Mouse (Mus musculus) forebrain, embryonic 13.5 days (tissue): ENCODE results near the gene Dpagt1. TPM values are rescaled to one million over a fixed set of nuclear protein-coding genes. Genes with fewer than 3 reads are reported as not detected.
"Not testable (repeated sequence)": the region's sequence is repeated elsewhere in the genome, so short reads cannot be mapped to it uniquely, and the experiment has no call there.

Experiments
- ATAC-seq: fragments of 200-750 bp; cut with Nextera tagmentation; 2 replicates; pipeline ENCODE4 v1.8.0; 2017
- H3K27ac ChIP-seq: fragments of 300-500 bp; sonication (generic); 2 replicates; pipeline ENCODE4 v1.5.1; 2015; ENCODE audit warnings: inconsistent platforms, mild to moderate bottlenecking, moderate library complexity
- H3K27me3 ChIP-seq: fragments of 300-500 bp; sonication (generic); 2 replicates; pipeline ENCODE4 v1.6.1; 2015; ENCODE audit warnings: mild to moderate bottlenecking, inconsistent platforms
- H3K36me3 ChIP-seq: fragments of 300-500 bp; sonication (generic); 2 replicates; pipeline ENCODE4 v1.6.1; 2015; ENCODE audit warnings: mild to moderate bottlenecking, inconsistent platforms; ENCODE audit not compliant: poor library complexity, severe bottlenecking
- H3K4me1 ChIP-seq: fragments of 300-500 bp; sonication (generic); 2 replicates; pipeline ENCODE4 v1.6.1; 2015; ENCODE audit warnings: inconsistent platforms
- H3K4me2 ChIP-seq: fragments of 300-500 bp; sonication (generic); 2 replicates; pipeline ENCODE4 v1.6.1; 2015; ENCODE audit warnings: inconsistent platforms, mild to moderate bottlenecking, moderate library complexity
- H3K4me3 ChIP-seq: fragments of 300-500 bp; sonication (generic); 2 replicates; pipeline ENCODE4 v1.5.1; 2015; ENCODE audit warnings: mild to moderate bottlenecking, inconsistent platforms
- H3K9ac ChIP-seq: fragments of 300-500 bp; sonication (generic); 2 replicates; pipeline ENCODE4 v1.6.1; 2015; ENCODE audit warnings: mild to moderate bottlenecking, inconsistent platforms
- H3K9me3 ChIP-seq: fragments of 300-500 bp; sonication (generic); replicated peaks from 2 replicates; pipeline ENCODE4 v1.6.1; 2016; ENCODE audit warnings: inconsistent platforms
- WGBS: fragments of 180-500 bp; shearing (Covaris S2); methylation state at CpG from one replicate; pipeline ENCODE4 v1.1.7; 2015; 5-methylcytosine and 5-hydroxymethylcytosine counted together
- polyA plus RNA-seq: library from polyadenylated mRNA; unstranded; fragments of >200 nt; fragmentation: Nextera tagmentation; extraction: Ambion mirVana; gene quantifications from 2 replicates; pipeline ENCODE4 v1.2.1, GENCODE M21; 2015

Dpagt1 gene
- polyA plus RNA-seq, 1 experiment from 2014 or later, result 36.8 TPM

GRCm38 (mm10) chr9:44319887-44320798 is 5.7 kb upstream of the Dpagt1 start, which contains the start of gene C2cd2l:
Gene C2cd2l, minus strand, starts transcription at chr9:44320285.
- Histone ChIP-seq H3K4me2 (peak within 1 kb of the TSS; percentile 97), H3K36me3 (peaks cover 20% of the 10 kb centered on the region), H3K9ac (peak within 1 kb of the TSS; percentile 93), H3K4me1 (peaks cover 29% of the 10 kb centered on the region), H3K27ac (peak within 1 kb of the TSS; percentile 68), H3K27me3 (no peaks in the 10 kb centered on the region), H3K9me3 (no peaks in the 10 kb centered on the region), H3K4me3 (peak within 1 kb of the TSS; percentile 97)
- 0% methylated on average over 59 of the region's 67 CpGs for WGBS
- ATAC-seq, result peak; percentile 100

GRCm38 (mm10) chr9:44320799-44321133 is 5.1 kb upstream of the Dpagt1 start:
- Histone ChIP-seq H3K27ac (peak overlapping the region; percentile 59), H3K4me2 (peak overlapping the region; percentile 97), H3K9me3 (no peaks in the 10 kb centered on the region), H3K4me3 (peak overlapping the region; percentile 97), H3K27me3 (no peaks in the 10 kb centered on the region), H3K9ac (peak overlapping the region; percentile 93), H3K36me3 (peaks cover 14% of the 10 kb centered on the region), H3K4me1 (peaks cover 32% of the 10 kb centered on the region)
- ATAC-seq, result peak; percentile 17
- WGBS, result 19% methylated on average over 6 of the region's 6 CpGs

GRCm38 (mm10) chr9:44323656-44324055 is 2.2 kb upstream of the Dpagt1 start:
- H3K27me3 ChIP-seq, H3K9ac ChIP-seq, H3K4me2 ChIP-seq, H3K9me3 ChIP-seq, ATAC-seq, H3K27ac ChIP-seq, H3K36me3 ChIP-seq, H3K4me3 ChIP-seq: not testable (repeated sequence)
- WGBS, result 80% methylated on average over 4 of the region's 4 CpGs
- peaks cover 37% of the 10 kb centered on the region for H3K4me1 ChIP-seq

DNA sequence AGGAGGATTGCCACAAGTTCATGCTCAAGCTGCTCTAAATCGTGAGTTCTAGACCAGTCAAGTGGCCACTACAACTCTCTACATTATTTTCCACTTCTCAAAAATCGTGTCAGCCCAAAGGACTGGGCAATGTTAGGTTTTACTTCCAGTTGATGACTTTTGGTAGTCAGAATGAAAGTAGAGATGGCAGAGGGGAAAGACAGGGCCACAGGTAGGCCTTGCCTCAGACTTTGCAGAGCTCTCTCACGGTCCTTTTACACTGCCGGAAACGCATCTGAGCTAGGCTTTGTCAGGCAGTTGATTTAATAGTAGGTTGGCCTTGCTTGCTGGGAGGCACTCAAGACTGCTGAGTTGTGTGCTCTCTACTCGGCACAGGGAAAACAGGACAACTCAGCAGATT is 1.7 kb upstream of the Dpagt1 start:
- Histone ChIP-seq H3K4me3 (no peak overlapping the region), H3K27me3 (no peaks in the 10 kb centered on the region), H3K4me1 (peaks cover 32% of the 10 kb centered on the region), H3K9ac (no peak overlapping the region), H3K36me3 (peaks cover 6% of the 10 kb centered on the region; the same call in 1 of the 2 replicates), H3K27ac (no peak overlapping the region), H3K4me2 (no peak overlapping the region), H3K9me3 (no peaks in the 10 kb centered on the region)
- no peak for ATAC-seq
- WGBS, result 86% methylated on average over 6 of the region's 6 CpGs

- H3K9me3 ChIP-seq, H3K27me3 ChIP-seq, H3K9ac ChIP-seq, ATAC-seq: not testable (repeated sequence)
- peak overlapping the region; percentile 83; the same call in 1 of the 2 replicates for H3K27ac ChIP-seq
- peaks cover 16% of the 10 kb centered on the region for H3K36me3 ChIP-seq
- peak overlapping the region; percentile 67 for H3K4me2 ChIP-seq
- peak overlapping the region; percentile 83; the same call in 1 of the 2 replicates for H3K4me3 ChIP-seq
- 65% methylated on average over 7 of the region's 8 CpGs for WGBS
- H3K4me1 ChIP-seq, result peaks cover 27% of the 10 kb centered on the region
These were observed 619 bp upstream of the Dpagt1 start for GRCm38 (mm10) chr9:44325032-44325767.

DNA sequence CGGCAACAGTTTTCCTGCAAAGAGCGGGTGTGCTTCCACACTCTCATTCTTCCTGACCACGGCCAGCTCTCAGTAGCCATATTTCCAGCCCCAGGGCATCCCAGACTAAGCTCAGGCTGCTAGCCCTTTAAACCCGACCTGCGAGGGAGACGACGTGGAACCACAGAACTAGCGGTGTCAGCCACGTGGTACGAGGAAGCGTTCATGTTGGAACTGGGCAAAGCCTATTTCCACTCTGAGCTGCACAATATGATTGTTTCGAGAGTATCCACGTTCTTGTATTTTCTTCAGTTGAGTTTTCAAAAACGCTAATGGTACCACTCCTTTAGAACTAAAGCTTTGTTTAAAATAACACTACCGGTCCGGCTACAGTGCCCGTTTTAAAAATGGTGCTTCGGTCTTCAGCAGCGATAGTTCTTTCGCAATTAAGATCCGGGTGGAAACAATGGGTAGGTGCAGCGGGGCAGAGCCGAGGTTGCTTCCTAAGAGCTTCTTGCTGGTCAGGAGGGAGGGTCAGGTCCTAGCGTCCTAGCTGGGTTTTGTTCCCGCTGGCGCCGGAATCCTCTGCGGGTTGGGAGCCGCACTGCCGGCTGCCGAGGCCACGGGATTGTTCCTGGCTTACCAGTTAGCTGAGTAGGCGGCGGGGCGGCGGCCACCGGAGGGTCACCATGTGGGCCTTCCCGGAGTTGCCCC is 698 bp downstream of the Dpagt1 start:
- Histone ChIP-seq H3K27me3 (no peaks in the 10 kb centered on the region), H3K27ac (peak overlapping the region; percentile 83), H3K9ac (peak overlapping the region; percentile 86), H3K36me3 (peaks cover 29% of the 10 kb centered on the region), H3K4me1 (peaks cover 20% of the 10 kb centered on the region), H3K4me3 (peak overlapping the region; percentile 83), H3K4me2 (peak overlapping the region; percentile 67), H3K9me3 (no peaks in the 10 kb centered on the region)
- under 1% methylated on average over 38 of the region's 38 CpGs for WGBS
- peak; percentile 97 for ATAC-seq

DNA sequence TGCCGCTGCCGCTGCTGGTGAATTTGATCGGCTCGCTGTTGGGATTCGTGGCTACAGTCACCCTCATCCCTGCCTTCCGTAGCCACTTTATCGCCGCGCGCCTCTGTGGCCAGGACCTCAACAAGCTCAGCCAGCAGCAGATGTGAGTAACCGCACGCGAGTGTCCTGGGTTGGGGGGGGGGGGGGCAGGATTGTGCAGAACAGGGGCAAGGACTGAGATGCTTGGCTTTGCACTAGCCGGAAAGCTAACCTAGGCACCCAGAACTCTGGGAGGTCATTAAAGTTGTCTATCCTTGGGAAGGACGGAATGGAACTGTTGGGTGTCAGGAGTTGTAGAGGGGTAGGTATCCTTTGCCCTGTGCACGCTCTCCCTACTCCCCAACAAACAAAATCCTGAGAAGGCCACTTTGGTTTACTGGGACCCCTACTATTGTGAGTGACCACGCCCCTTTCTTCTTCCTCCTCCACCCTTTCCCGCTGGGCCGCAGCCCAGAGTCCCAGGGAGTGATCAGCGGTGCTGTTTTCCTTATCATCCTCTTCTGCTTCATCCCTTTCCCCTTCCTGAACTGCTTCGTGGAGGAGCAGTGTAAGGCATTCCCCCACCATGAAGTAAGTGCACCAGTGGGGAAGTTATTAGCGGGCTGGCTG is 1.4 kb downstream of the Dpagt1 start:
- ATAC-seq, result peak; percentile 43; the same call in 1 of the 2 replicates
- Histone ChIP-seq H3K9ac (peak overlapping the region; percentile 86), H3K4me3 (peak overlapping the region; percentile 83), H3K27me3 (no peaks in the 10 kb centered on the region), H3K4me2 (peak overlapping the region; percentile 67), H3K9me3 (no peaks in the 10 kb centered on the region), H3K27ac (peak overlapping the region; percentile 83), H3K36me3 (peaks cover 35% of the 10 kb centered on the region), H3K4me1 (peaks cover 20% of the 10 kb centered on the region)
- 2% methylated on average over 22 of the region's 22 CpGs for WGBS

- no peaks in the 10 kb centered on the region for H3K27me3 ChIP-seq
- no peaks in the 10 kb centered on the region for H3K9me3 ChIP-seq
- H3K4me2 ChIP-seq, result peak overlapping the region; percentile 67
- no peak for ATAC-seq
- H3K4me3 ChIP-seq, result peak overlapping the region; percentile 83
- H3K36me3 ChIP-seq, result peaks cover 42% of the 10 kb centered on the region
- H3K9ac ChIP-seq, result peak overlapping the region; percentile 86
- no peak overlapping the region for H3K27ac ChIP-seq
- WGBS, result 87% methylated on average over 5 of the region's 5 CpGs
- H3K4me1 ChIP-seq, result peaks cover 20% of the 10 kb centered on the region
These were observed 2.1 kb downstream of the Dpagt1 start for GRCm38 (mm10) chr9:44327926-44328325.

DNA sequence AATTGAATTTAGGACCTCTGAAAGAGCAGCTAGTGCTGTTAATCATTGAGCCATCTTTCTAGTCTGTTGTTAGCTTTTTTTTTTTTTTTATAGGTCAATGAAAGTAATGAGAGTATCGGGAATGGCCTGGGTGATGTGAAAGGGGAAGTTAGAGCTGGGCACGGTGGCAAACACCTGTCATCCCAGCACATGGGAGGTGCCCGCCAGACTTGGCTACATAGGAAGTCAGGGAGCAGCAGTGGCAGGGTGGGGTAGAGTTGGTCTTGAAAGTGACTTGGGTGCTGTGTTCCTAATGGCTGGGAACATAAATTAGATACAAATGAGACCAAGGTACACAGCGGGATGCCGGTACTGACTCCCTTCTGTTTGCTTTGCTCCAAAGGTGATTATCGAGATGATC is 4.9 kb downstream of the Dpagt1 start:
- no peak overlapping the region for H3K27ac ChIP-seq
- H3K4me2 ChIP-seq, result no peak overlapping the region
- peaks cover 53% of the 10 kb centered on the region for H3K36me3 ChIP-seq
- no peaks in the 10 kb centered on the region for H3K27me3 ChIP-seq
- H3K4me1 ChIP-seq, result peaks cover 20% of the 10 kb centered on the region
- H3K9me3 ChIP-seq, result no peaks in the 10 kb centered on the region; the same call in 1 of the 2 replicates
- no peak overlapping the region for H3K9ac ChIP-seq
- no peak overlapping the region for H3K4me3 ChIP-seq
- 95% methylated on average over 6 of the region's 6 CpGs for WGBS
- ATAC-seq, result no peak

DNA sequence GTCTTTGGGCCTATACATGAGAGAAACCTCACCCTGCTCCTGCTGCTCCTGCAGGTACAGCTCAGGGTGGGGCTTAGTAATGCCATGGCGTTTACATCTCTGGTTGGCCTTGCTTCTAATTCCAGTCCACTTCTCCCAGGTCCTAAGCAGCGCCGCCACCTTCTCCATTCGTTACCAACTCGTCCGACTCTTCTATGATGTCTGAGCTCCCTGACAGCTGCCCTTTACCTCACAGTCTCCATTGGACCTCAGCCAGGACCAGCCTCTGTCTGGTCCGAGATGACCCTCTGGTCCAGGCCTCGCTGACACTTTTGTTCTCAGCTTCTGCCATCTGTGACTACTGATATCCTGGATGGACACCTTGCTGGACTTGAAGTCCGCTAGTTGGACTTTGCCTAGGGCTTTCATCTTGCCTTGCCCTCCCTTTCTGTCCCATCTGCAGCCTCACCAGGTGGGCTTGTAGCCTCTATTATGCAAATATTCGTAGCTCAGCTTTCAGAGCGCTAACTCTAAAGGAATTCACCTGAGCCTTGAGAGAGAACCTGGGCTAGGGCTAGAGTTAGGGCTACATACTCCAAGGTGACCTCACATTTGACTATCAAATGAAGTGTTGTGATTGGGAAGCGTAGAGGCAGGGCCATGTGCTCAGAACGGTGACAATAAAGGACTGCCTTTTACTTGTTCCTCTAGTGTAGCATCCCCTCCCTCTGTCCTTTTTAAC is 7.3 kb downstream of the Dpagt1 start:
- 97% methylated on average over 13 of the region's 13 CpGs for WGBS

More for the DNA sequence above, 7.3 kb downstream of the Dpagt1 start:
- peaks cover 27% of the 10 kb centered on the region for H3K4me1 ChIP-seq
- peaks cover 69% of the 10 kb centered on the region for H3K36me3 ChIP-seq
- no peak for ATAC-seq
- H3K27me3 ChIP-seq, result no peaks in the 10 kb centered on the region
- no peak overlapping the region for H3K4me2 ChIP-seq
- H3K4me3 ChIP-seq, result no peak overlapping the region
- H3K9me3 ChIP-seq, result no peaks in the 10 kb centered on the region; the same call in 1 of the 2 replicates
- no peak overlapping the region for H3K9ac ChIP-seq
- no peak overlapping the region for H3K27ac ChIP-seq
